Mouse (Mus musculus): ENCODE measurements around the gene Gm4181.
"Not testable (repeated sequence)": the region's sequence is repeated elsewhere in the genome, so short reads cannot be mapped to it uniquely, and the experiment has no call there.

DNA sequence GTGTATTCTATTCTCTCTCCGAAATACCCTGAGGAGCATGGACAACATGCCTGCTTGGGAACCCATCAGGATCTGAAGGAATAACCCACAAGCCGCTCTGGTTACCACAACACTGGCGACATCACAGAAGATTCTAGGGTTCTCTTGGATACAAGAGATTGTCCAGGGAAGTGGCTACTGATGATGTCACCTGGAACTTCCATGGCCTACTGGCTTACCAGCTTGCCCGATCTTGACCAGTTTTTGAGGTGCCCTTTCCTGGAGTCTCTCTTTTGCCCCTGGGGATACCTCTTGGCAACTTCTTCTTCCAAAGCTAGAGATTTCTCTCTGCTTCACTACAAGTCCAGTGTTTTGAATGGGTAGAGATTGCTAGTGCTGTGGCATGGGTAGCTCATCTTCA lies 43.4 kb downstream of the Gm4181 start, which contains the start of gene Gm17174:
- TF ChIP-seq POLR2A (IDR thresholded peaks at IDR 0.05; ENCODE audit: extremely low read depth, insufficient read depth, low read length); CTCF (IDR thresholded peaks at IDR 0.05; ENCODE audit: low read depth, low read length): not testable (repeated sequence)
